Mouse (Mus musculus) spleen, postnatal 4 days (tissue): ENCODE measurements around the gene Dctn2.

Source experiments
- DNase-seq, 2 experiments: peaks; one replicate each; pipeline ENCODE4 v3.0.0; 2022; ENCODE audit warnings: low spot score in 2 of 2

The Dctn2 gene

GRCm38 (mm10) chr10:127266112-127267091, at the start of gene Dctn2:
TSS of gene Dctn2 (plus strand) at chr10:127266368.
- peak; percentile 93 to 95 for DNase-seq

DNA sequence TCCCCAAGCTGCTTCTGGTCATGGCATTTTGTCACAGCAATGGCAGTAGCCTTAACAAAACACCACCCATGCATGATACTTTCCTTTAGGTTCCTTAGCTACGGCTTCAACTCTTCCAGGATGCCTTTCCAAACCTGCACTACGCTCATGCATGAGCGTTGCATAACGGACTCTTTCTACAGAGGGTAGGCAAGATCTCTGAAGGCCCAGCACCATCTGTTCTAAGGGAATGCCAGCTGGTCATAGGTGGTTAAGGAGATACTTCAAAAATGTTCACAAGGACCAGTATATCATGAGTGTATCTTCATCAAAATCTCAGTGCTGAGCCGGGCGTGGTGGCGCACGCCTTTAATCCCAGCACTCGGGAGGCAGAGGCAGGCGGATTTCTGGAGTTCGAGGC, 49.7 kb upstream of the Dctn2 start:
- DNase-seq = no peak

- no peak for DNase-seq
Observed at GRCm38 (mm10) chr10:127217177-127217576, 49.0 kb upstream of the Dctn2 start.

GRCm38 (mm10) chr10:127218339-127218738, 47.8 kb upstream of the Dctn2 start:
- DNase-seq = no peak

DNA sequence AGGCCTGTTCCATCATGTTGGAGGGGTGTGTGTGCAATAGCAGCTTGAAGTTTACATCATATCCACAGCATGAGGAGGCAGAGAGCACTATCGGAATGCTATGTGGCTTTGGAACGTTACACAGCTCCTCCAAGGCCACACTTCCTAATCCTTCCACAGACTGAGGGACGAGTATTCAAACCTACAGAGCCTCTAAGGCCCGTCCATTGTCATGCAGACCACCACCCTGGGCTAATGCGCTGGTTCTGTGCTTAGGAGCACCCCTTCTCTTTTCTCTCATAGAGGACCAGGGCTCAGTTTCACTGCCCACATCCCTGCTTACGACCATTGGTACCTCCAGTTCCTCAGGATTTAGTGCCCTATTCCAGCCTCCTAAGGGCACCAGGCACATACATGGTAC, 41.0 kb upstream of the Dctn2 start:
- DNase-seq = no peak

- DNase-seq = peak in 1 of 2 experiments; percentile 60
Observed at GRCm38 (mm10) chr10:127225732-127226131, 40.4 kb upstream of the Dctn2 start.

- peak in 1 of 2 experiments; percentile 63 for DNase-seq
Observed at GRCm38 (mm10) chr10:127226318-127226895, 39.8 kb upstream of the Dctn2 start.

GRCm38 (mm10) chr10:127227163-127227562, 39.0 kb upstream of the Dctn2 start:
- no peak for DNase-seq

GRCm38 (mm10) chr10:127228897-127229296, 37.3 kb upstream of the Dctn2 start:
- peak in 1 of 2 experiments; percentile 45 for DNase-seq

DNA sequence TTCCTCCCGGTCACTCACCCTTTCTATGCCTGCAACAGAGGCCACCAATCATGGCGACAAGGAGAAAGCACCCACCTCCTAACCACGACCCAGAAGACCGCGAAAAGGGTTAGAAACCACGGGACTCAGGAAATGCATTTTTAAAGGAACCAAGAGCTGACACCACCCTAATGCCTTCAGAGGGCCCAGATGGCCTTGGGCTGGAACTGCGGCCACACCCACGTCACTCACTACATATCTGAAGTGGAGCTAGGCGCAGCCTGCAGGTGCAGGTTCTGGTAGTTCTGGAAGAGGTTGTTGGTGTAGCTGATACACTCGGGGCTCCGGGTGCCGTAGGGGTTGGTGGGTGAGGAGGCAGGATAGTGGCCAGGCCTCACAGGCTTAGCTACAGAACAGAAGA, 35.5 kb upstream of the Dctn2 start:
- no peak for DNase-seq

DNA sequence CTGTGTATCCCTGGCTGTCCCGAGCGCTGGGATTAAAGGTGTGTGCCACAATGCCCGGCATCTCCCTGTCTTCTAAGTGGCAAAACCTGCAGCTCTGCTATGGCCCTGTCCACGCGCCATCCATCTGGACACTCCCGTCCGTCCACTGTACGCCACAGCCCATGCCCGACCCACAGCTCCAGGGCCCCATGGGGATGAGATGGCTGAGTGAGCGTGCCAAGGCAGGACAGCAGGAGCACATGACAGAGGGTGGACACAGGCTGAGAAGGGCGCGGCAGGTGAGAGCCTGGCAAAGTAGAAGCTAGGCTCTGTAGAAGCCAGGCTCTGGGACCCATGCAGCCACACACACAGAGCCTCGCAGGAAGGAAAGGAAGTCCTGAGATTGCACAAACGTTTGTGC, 34.4 kb upstream of the Dctn2 start:
- no peak for DNase-seq

DNA sequence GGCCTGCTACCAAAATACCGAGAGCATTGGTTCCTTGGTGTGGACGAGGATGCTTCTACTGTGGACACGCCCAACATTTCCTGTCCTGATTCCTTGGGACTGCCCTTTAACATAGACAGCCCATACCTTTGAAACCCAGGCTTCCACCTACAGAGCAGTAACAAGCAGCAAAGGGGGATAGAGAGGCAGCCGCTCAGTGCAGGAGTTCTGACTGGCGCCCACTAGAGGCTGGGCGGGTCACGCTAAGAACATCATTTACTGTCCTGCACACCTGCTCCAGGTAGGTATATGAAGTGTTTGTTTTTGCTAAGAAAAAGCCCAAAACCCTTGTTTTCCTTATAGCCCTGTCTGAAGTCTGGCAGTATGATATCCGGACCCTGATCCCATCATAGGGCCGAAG, 33.0 kb upstream of the Dctn2 start:
- DNase-seq = no peak

DNA sequence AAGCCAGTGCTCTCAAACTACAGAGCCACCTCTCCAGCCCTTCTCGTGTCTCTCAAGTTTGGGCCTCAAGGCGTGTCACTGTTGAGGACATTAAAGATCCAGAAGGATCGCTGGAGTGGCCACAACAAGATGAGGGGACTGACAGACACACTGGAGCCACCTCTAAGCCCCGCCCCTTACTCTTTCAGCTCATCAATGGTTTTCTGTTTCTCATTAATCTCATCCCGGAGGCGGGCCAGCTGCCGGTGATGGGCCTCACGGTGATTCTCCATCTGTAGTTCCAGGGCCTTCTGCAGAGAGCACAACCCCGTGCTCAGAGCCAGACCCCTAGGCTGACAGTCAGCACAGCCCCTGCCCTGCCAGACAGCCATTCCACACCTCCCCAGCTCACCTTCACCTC, 29.6 kb upstream of the Dctn2 start:
- no peak for DNase-seq

- DNase-seq = no peak
Observed at GRCm38 (mm10) chr10:127238241-127238824, 27.8 kb upstream of the Dctn2 start.

- DNase-seq = no peak
Observed at GRCm38 (mm10) chr10:127250810-127251209, 15.4 kb upstream of the Dctn2 start.

DNA sequence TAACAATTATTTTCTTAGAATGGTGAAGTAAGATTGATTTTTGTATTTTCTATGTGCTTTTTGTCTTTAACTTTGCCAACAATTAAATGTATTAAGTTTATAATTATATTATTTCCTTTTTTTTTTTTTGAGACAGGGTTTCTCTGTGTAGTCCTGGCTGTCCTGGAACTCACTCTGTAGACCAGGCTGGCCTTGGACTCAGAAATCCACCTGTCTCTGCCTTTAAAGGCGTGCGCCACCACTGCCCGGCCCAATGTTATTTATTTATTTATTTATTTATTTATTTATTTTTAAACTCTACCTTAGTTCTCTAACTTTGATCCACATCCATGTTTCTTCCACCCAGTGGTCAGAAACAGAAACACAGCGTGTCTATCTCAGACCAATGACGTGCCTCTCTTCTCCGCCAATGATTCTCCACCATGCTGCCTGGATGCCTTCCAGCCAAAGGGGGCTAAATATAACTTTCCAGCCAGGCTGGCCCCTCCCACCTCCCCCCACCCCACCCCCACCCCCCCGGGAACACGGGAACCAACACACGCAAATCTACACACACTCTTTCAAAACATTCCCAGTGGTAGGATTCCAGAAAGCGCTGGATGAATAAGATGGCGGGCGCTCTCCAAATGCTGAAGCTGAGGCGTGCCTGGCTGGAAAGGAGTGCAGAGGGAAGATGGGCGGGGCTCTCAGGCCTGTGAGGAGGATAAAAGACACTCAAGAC, 10.4 kb upstream of the Dctn2 start:
- DNase-seq = no peak

DNA sequence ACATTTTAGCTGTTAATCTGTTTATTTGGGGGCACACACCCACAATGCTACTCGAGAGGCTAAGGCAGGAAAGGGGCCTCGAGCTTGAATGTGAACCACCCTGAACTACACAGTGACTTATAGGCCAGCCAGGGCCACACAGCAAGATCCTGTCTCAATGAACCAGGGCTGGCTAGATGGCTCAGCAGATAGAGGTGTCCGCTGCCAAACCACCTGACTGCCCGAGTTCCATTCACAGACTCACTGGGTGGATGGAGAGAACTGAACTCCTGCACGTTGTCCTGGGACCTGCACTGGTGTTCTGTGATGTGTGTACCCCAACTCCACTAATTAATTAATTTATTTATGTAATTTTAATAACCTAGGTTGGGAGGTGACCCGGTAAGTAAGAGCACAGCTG, 8.4 kb upstream of the Dctn2 start:
- no peak for DNase-seq

DNA sequence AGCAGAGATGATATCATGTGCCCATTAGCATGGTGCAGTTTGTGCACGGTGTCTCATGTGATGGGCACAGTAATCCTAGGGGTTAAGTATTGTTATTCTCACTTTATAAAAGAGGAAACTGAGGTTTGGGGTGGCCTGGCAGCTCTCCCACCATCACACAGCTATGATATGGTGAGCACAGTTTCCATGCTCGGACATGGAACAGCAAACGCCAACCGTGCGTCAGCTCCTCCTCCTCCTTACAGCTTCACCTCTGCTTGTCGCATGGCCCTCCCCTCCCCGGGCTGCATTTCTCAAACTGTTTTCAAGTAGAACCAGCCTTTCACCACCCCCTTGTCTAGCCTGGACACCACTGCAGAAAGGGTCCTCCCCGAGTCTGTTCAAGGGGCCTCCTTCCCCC, 7.7 kb upstream of the Dctn2 start:
- no peak for DNase-seq

- DNase-seq = no peak
Observed at GRCm38 (mm10) chr10:127261706-127262547, 4.2 kb upstream of the Dctn2 start.

DNA sequence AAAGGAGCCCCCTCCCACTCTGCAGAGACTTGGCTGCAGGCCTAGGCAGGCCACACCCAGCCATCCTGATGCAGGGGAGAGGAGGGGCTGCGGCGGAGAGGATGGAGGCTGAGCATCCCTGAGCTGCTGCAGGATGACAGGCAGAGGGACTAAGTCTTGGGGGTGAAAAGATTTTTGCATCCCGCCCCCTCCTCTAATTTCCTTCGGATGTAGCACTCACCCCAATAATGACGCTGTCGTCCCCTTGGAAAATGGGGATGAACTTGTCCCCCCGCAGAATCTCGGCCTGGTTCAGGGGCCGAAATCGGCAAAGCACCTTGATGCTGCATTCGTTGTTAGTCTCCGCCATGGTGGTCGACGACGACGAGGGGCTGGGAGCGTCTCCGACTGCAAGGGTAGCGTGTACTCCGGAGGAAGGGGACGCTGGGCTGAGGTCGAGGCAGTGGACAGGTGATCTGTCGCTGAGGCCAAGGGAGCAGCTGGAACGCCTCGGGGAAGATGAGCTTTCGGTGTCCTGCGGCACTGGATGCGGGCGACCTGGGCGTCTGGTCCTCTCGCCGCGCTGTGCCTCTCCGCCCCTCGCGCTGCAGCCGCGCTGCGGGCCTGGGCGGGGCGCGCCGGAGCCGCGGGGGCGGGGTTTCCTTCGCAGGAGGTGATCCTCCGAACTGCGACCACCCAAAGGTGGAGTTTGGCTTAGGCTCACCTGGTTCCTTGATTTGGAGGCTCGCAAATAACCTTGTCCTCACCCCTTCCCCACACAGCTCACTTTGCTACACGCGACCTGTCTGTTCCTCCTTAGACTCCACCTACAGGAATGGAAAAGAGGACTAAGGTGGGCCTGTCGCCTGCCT, 3.4 kb upstream of the Dctn2 start, which contains the start of gene Kif5a:
Gene Kif5a (minus strand): TSS at position 801 of the 851 bp plus-strand sequence.
- DNase-seq = no peak
